14 mouse cellular contexts compared by ENCODE assay signal in genomic region chr3:154548868-154549301, GRCm38 (mm10). TPM values are rescaled to one million over a fixed set of nuclear protein-coding genes. Genes with fewer than 3 reads are reported as not detected.
DNase-seq lines count a peak whose midpoint lies in the region; ATAC-seq and TF ChIP-seq lines count a peak whose summit lies in the region.
"Had no signal": no experiment of that assay in that cellular context is flagged by ENCODE, and none has a peak within 500 bp of the region (broad histone marks: within the 10 kb centered on the region; RNA-seq: fewer than 3 reads in every experiment).

No protein-coding gene starts in this region.

- H3K4me1 ChIP-seq in heart, embryonic 14.5 days (ENCODE audit: control insufficient read depth in 2 of 2, insufficient read depth in 2 of 2, low read length in 2 of 2): peaks cover 3 to 11% of the 10 kb centered on the region in 2 experiments; a peak in 2 of 4 replicates
- H3K4me1 ChIP-seq in midbrain, embryonic 11.5 days (ENCODE audit: control insufficient read depth, insufficient read depth, low read length): peaks cover 18% of the 10 kb centered on the region
- no peaks in the 10 kb centered on the region for H3K4me1 ChIP-seq in midbrain, postnatal 0 days (ENCODE audit: insufficient read depth, low read length)
- peaks cover 59% of the 10 kb centered on the region for H3K4me1 ChIP-seq in embryonic facial prominence, embryonic 10.5 days
- H3K4me1 ChIP-seq in neural tube, embryonic 11.5 days (ENCODE audit: control insufficient read depth, insufficient read depth, low read length): peaks cover 13% of the 10 kb centered on the region; the same call in 1 of the 2 replicates

- no peak for TF ChIP-seq CTCF in midbrain, postnatal 0 days (IDR thresholded peaks at IDR 0.05)

- H3K9ac ChIP-seq in heart, embryonic 14.5 days (ENCODE audit: low read length): no peak overlapping the region
- no peak overlapping the region for H3K9ac ChIP-seq in midbrain, embryonic 11.5 days (ENCODE audit: low read length)
- no peak overlapping the region for H3K9ac ChIP-seq in midbrain, postnatal 0 days (replicated peaks; ENCODE audit: low read length, poor library complexity, severe bottlenecking)
- no peak overlapping the region for H3K9ac ChIP-seq in neural tube, embryonic 11.5 days (ENCODE audit: low read length)
- H3K9ac ChIP-seq: embryonic facial prominence, embryonic 15.5 days; limb, embryonic 15.5 days had no signal

- H3K4me2 ChIP-seq in heart, embryonic 14.5 days (ENCODE audit: low read length): 0 out of 2 replicates have a peak overlapping the region, but pooled peaks have one; percentile 9
- H3K4me2 ChIP-seq in midbrain, embryonic 11.5 days: no peak overlapping the region
- no peak overlapping the region for H3K4me2 ChIP-seq in midbrain, postnatal 0 days (ENCODE audit: low read depth, low read length, poor library complexity, severe bottlenecking)
- H3K4me2 ChIP-seq in neural tube, embryonic 11.5 days (ENCODE audit: low read depth): no peak overlapping the region

- no peak overlapping the region for H3K27ac ChIP-seq in heart, embryonic 14.5 days (replicated peaks in 1 of 2; ENCODE audit: control insufficient read depth in 1 of 2, insufficient read depth in 1 of 2, low read depth in 2 of 2, low read length in 2 of 2)
- H3K27ac ChIP-seq in midbrain, embryonic 11.5 days (ENCODE audit: low read depth, low read length): no peak overlapping the region
- no peak overlapping the region for H3K27ac ChIP-seq in midbrain, postnatal 0 days (ENCODE audit: low read depth, low read length)
- peak overlapping the region; percentile 59 for H3K27ac ChIP-seq in embryonic facial prominence, embryonic 10.5 days (replicated peaks)
- H3K27ac ChIP-seq in neural tube, embryonic 11.5 days (ENCODE audit: low read depth, low read length): no peak overlapping the region
- H3K27ac ChIP-seq: embryonic facial prominence, embryonic 15.5 days; limb, embryonic 15.5 days had no signal

- peaks cover 23% of the 10 kb centered on the region; the same call in 1 of the 2 replicates for H3K27me3 ChIP-seq in heart, embryonic 14.5 days (ENCODE audit: control insufficient read depth, insufficient read depth, low read length)
- H3K27me3 ChIP-seq in midbrain, embryonic 11.5 days (ENCODE audit: control insufficient read depth, insufficient read depth, low read length): peaks cover 3% of the 10 kb centered on the region; the same call in 1 of the 2 replicates
- H3K27me3 ChIP-seq in midbrain, postnatal 0 days (ENCODE audit: insufficient read depth, low read length): 0 out of 2 replicates have a peak, but pooled peaks cover 4% of the 10 kb centered on the region
- peaks cover 44% of the 10 kb centered on the region for H3K27me3 ChIP-seq in embryonic facial prominence, embryonic 10.5 days (replicated peaks; ENCODE audit: low read depth, poor library complexity, severe bottlenecking)
- no peaks in the 10 kb centered on the region for H3K27me3 ChIP-seq in neural tube, embryonic 11.5 days (ENCODE audit: control insufficient read depth, insufficient read depth, low read length)

- H3K36me3 ChIP-seq in heart, embryonic 14.5 days (ENCODE audit: control insufficient read depth, insufficient read depth, low read length): no peaks in the 10 kb centered on the region
- no peaks in the 10 kb centered on the region for H3K36me3 ChIP-seq in midbrain, embryonic 11.5 days (ENCODE audit: control insufficient read depth, insufficient read depth, low read length)
- no peaks in the 10 kb centered on the region for H3K36me3 ChIP-seq in midbrain, postnatal 0 days (ENCODE audit: insufficient read depth, low read length)
- H3K36me3 ChIP-seq in embryonic facial prominence, embryonic 10.5 days (replicated peaks): no peaks in the 10 kb centered on the region
- H3K36me3 ChIP-seq in neural tube, embryonic 11.5 days (ENCODE audit: control insufficient read depth, insufficient read depth, low read length): no peaks in the 10 kb centered on the region
- H3K36me3 ChIP-seq: embryonic facial prominence, embryonic 15.5 days; limb, embryonic 15.5 days had no signal

- no peaks in the 10 kb centered on the region for H3K9me3 ChIP-seq in heart, embryonic 14.5 days (ENCODE audit: control insufficient read depth, low read length)
- no peaks in the 10 kb centered on the region for H3K9me3 ChIP-seq in midbrain, embryonic 11.5 days (ENCODE audit: control insufficient read depth, low read length)
- no peaks in the 10 kb centered on the region for H3K9me3 ChIP-seq in midbrain, postnatal 0 days (ENCODE audit: low read length)
- H3K9me3 ChIP-seq in embryonic facial prominence, embryonic 10.5 days: no peaks in the 10 kb centered on the region
- no peaks in the 10 kb centered on the region for H3K9me3 ChIP-seq in neural tube, embryonic 11.5 days (ENCODE audit: control insufficient read depth, low read length)
- H3K9me3 ChIP-seq: embryonic facial prominence, embryonic 15.5 days; limb, embryonic 15.5 days had no signal

- H3K4me3 ChIP-seq in heart, embryonic 14.5 days (ENCODE audit: control insufficient read depth in 1 of 2, insufficient read depth in 1 of 2, low read depth in 1 of 2, low read length in 2 of 2): no peak overlapping the region
- no peak overlapping the region for H3K4me3 ChIP-seq in midbrain, embryonic 11.5 days (ENCODE audit: low read depth, low read length)
- H3K4me3 ChIP-seq in midbrain, postnatal 0 days (ENCODE audit: low read depth, low read length): no peak overlapping the region
- peak overlapping the region; percentile 8; the same call in 1 of the 2 replicates for H3K4me3 ChIP-seq in embryonic facial prominence, embryonic 10.5 days
- H3K4me3 ChIP-seq in neural tube, embryonic 11.5 days (ENCODE audit: low read depth, low read length): no peak overlapping the region
- H3K4me3 ChIP-seq: limb, embryonic 15.5 days had no signal

- intact Hi-C loops in heart, postnatal 25 days (cut with DNase I): no loop called here

- no peak for DNase-seq in heart, postnatal 25 days (ENCODE audit: low spot score)
- peak; percentile 81 for DNase-seq in midbrain, embryonic 11.5 days (ENCODE audit: low spot score, missing footprints)
- DNase-seq in midbrain, postnatal 0 days (ENCODE audit: low spot score): no peak
- DNase-seq in embryonic facial prominence, embryonic 10.5 days (ENCODE audit: low spot score): peak; percentile 81
- DNase-seq in neural tube, embryonic 11.5 days (ENCODE audit: low spot score): peak; percentile 42
- no peak for DNase-seq in layer of hippocampus, adult 18-20 months (ENCODE audit: low spot score in 2 of 2)
- DNase-seq in B cell, adult 2 months: no peak
- DNase-seq: adrenal gland, postnatal 25 days; cerebellum, adult 8-10 months; heart, postnatal 14 days; lung, adult 18-20 months had no signal

- ATAC-seq in heart, embryonic 14.5 days (ENCODE audit: insufficient number of reproducible peaks, insufficient read depth, low FRiP score, low read depth): no peak
- ATAC-seq in midbrain, embryonic 11.5 days (ENCODE audit: low FRiP score): no peak
- ATAC-seq in midbrain, postnatal 0 days (ENCODE audit: low FRiP score): no peak
- 0 out of 2 replicates have a peak, but pooled peaks have one; percentile 25 for ATAC-seq in neural tube, embryonic 11.5 days (ENCODE audit: insufficient read depth, low FRiP score, low TSS enrichment)

- 26% methylated on average over 8 of the region's 8 CpGs for WGBS in heart, embryonic 14.5 days
- 28% methylated on average over 8 of the region's 8 CpGs for WGBS in midbrain, embryonic 11.5 days
- WGBS in midbrain, postnatal 0 days: 48% methylated on average over 8 of the region's 8 CpGs
- WGBS in embryonic facial prominence, embryonic 10.5 days: 6% methylated on average over 8 of the region's 8 CpGs
- 2% methylated on average over 8 of the region's 8 CpGs for WGBS in neural tube, embryonic 11.5 days

RNA-seq across cellular contexts. Expression of gene Cryz, which starts 47.6 kb away (rescaled TPM):
- polyA plus RNA-seq in heart, embryonic 14.5 days (2014; fragmentation: Nextera tagmentation; extraction: Ambion mirVana): 12.8 and 14.4 TPM in 2 replicates
- 10 to 100 TPM; 16.4 to 18.8 TPM for total RNA-seq in heart, postnatal 25 days (2021)
- polyA plus RNA-seq in midbrain, embryonic 11.5 days (2014; fragmentation: Nextera tagmentation; extraction: Ambion mirVana): 18.6 and 21.2 TPM in 2 replicates
- 12.0 and 12.6 TPM in 2 replicates for total RNA-seq in midbrain, postnatal 0 days (2014; rRNA removed)
- polyA plus RNA-seq in midbrain, postnatal 0 days (2015; fragmentation: Nextera tagmentation; extraction: Ambion mirVana): 12.3 and 13.9 TPM in 2 replicates
- 23.9 and 24.3 TPM in 2 replicates for polyA plus RNA-seq in embryonic facial prominence, embryonic 10.5 days (2016; fragmentation: Nextera tagmentation; extraction: Ambion mirVana)
- 17.6 and 18.2 TPM in 2 replicates for polyA plus RNA-seq in neural tube, embryonic 11.5 days (2014; fragmentation: Nextera tagmentation; extraction: Ambion mirVana)
- 10 to 100 TPM; 20.6 to 25.8 TPM for total RNA-seq in layer of hippocampus, adult 18-20 months (2021)

RNA-seq across cellular contexts. Expression of gene Tyw3, which starts 48.0 kb away (rescaled TPM):
- 11.9 and 12.6 TPM in 2 replicates for polyA plus RNA-seq in heart, embryonic 14.5 days (2014; fragmentation: Nextera tagmentation; extraction: Ambion mirVana)
- 1 to 10 TPM; 5.1 to 6.6 TPM for total RNA-seq in heart, postnatal 25 days (2021)
- 18.4 and 19.0 TPM in 2 replicates for polyA plus RNA-seq in midbrain, embryonic 11.5 days (2014; fragmentation: Nextera tagmentation; extraction: Ambion mirVana)
- total RNA-seq in midbrain, postnatal 0 days (2014; rRNA removed): 6.3 and 10.2 TPM in 2 replicates
- 9.9 and 10.7 TPM in 2 replicates for polyA plus RNA-seq in midbrain, postnatal 0 days (2015; fragmentation: Nextera tagmentation; extraction: Ambion mirVana)
- polyA plus RNA-seq in embryonic facial prominence, embryonic 10.5 days (2016; fragmentation: Nextera tagmentation; extraction: Ambion mirVana): 20.9 and 23.4 TPM in 2 replicates
- 19.0 and 24.4 TPM in 2 replicates for polyA plus RNA-seq in neural tube, embryonic 11.5 days (2014; fragmentation: Nextera tagmentation; extraction: Ambion mirVana)
- total RNA-seq in layer of hippocampus, adult 18-20 months (2021): 10 to 100 TPM; 11.5 to 14.3 TPM

Comparison
In these comparisons a context has a peak if more than half of its experiments do, and no peak if none do; other contexts are left out.
1. DNase-seq: peak in midbrain, embryonic 11.5 days (single experiment), embryonic facial prominence, embryonic 10.5 days (single experiment) and neural tube, embryonic 11.5 days (single experiment); none in heart, postnatal 25 days (single experiment), midbrain, postnatal 0 days (single experiment), layer of hippocampus, adult 18-20 months (0 of 2) and B cell, adult 2 months (0 of 2).